Mouse (Mus musculus) embryonic facial prominence, embryonic 12.5 days (tissue): ENCODE data around the gene Slc4a1. TPM values are rescaled to one million over a fixed set of nuclear protein-coding genes. Genes with fewer than 3 reads are reported as not detected.

Experiments used
- ATAC-seq: fragments of 200-750 bp; cut with Nextera tagmentation; 2 replicates; pipeline ENCODE4 v1.8.0; 2017; ENCODE audit not compliant: insufficient number of reproducible peaks, insufficient read depth, low FRiP score, low TSS enrichment
- H3K27ac ChIP-seq: fragments of 300-500 bp; sonication (generic); 2 replicates; pipeline ENCODE4 v1.5.1; 2016; ENCODE audit warnings: mild to moderate bottlenecking
- H3K27me3 ChIP-seq: fragments of 300-500 bp; sonication (generic); 2 replicates; pipeline ENCODE4 v1.6.1; 2016; ENCODE audit warnings: mild to moderate bottlenecking, moderate library complexity
- H3K36me3 ChIP-seq: fragments of 300-500 bp; sonication (generic); 2 replicates; pipeline ENCODE4 v1.6.1; 2016; ENCODE audit warnings: mild to moderate bottlenecking
- H3K4me1 ChIP-seq: fragments of 300-500 bp; sonication (generic); 2 replicates; pipeline ENCODE4 v1.6.1; 2016
- H3K4me2 ChIP-seq: fragments of 300-500 bp; sonication (generic); replicated peaks from 2 replicates; pipeline ENCODE4 v1.6.1; 2016; ENCODE audit warnings: mild to moderate bottlenecking, moderate library complexity
- H3K4me3 ChIP-seq: fragments of 300-500 bp; sonication (generic); 2 replicates; pipeline ENCODE4 v1.5.1; 2016; ENCODE audit warnings: mild to moderate bottlenecking
- H3K9ac ChIP-seq: fragments of 300-500 bp; sonication (generic); 2 replicates; pipeline ENCODE4 v1.6.1; 2016; ENCODE audit warnings: mild to moderate bottlenecking, moderate library complexity
- H3K9me3 ChIP-seq: fragments of 300-500 bp; sonication (generic); 2 replicates; pipeline ENCODE4 v1.6.1; 2016; ENCODE audit warnings: mild to moderate bottlenecking, moderate library complexity
- WGBS: fragments of 180-500 bp; shearing (Covaris S2); methylation state at CpG from one replicate; pipeline ENCODE4 v1.1.7; 2016; 5-methylcytosine and 5-hydroxymethylcytosine counted together
- polyA plus RNA-seq: library from polyadenylated mRNA; unstranded; fragments of >200 nt; fragmentation: Nextera tagmentation; extraction: Ambion mirVana; gene quantifications from 2 replicates; pipeline ENCODE4 v1.2.1, GENCODE M21; 2016

The Slc4a1 gene
- polyA plus RNA-seq, 1 experiment from 2014 or later = 24.5 TPM

DNA sequence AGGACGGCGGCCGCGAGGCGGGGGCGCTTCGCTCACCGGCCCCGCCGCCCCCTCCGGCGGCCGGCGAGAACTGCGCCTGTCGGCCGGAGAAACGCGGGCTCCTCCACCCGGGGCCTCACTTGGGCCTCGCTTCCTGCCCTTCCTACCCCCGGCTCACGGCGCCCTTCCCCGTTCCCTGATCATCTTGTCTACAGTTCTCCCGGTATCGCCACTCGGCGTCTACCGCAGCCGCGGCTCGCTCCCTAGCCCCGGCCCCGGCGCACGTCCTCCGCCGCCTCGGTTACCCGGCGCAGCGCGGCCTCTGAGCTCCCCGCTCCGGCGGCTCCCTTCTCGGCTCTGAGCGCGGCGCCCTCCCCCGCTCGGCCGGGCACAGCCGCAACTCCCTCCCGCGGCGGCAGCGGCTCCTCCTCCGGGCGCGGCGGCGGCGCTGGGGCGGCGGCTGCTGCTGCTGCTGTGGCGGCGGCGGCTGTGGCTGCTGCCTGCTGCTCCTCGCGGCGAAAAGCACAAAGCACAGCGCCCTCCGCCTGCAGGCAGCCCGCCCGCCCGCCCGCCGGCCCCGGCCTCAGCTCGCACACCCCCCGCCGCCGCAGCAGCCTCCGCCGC lies 48.6 kb downstream of the Slc4a1 start:
- Histone ChIP-seq H3K27ac (peak overlapping the region; percentile 100), H3K9me3 (no peaks in the 10 kb centered on the region), H3K9ac (peak overlapping the region; percentile 100), H3K4me1 (peaks cover 21% of the 10 kb centered on the region), H3K4me2 (peak overlapping the region; percentile 89), H3K4me3 (peak overlapping the region; percentile 99), H3K36me3 (peaks cover 26% of the 10 kb centered on the region), H3K27me3 (no peaks in the 10 kb centered on the region)
- ATAC-seq = no peak
- WGBS = under 1% methylated on average over 68 of the region's 87 CpGs

DNA sequence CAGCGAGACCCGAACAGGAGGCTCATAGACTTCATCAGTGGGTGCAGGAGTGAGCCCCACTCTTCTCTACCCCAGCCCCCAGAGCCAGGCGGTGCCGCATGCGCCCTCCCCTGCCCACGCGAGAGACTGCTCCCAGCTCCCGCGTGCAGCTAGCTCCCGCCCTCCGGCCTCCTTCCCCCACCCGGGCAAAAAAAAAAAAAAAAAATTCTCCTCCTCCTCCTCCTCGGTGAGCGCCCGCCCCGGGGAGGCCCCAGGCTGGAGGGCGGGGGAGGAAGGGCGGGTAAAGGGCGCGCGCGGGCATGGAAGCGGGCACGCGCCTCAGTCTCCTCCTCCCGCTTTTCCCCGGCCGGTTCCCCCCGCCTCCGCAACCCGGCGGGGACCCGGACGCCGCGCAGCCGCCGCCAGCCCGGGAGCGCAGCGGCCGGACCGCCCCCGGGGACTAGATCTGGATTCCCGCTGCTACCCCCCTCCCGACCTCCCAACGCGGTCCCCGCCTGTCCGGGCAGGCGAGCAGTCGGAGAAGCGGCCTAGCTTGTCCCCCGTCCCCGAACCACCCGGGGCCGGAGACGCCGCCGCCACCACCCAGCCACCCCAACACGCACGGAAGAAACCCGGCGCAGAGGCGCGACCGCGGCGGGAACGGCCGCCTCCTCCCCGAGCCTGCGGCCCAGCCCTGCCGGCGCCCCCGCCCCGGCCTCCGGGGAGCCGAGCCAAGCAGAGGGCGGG lies 49.3 kb downstream of the Slc4a1 start:
- H3K4me1 ChIP-seq = peaks cover 21% of the 10 kb centered on the region
- no peaks in the 10 kb centered on the region for H3K27me3 ChIP-seq
- peak overlapping the region; percentile 89 for H3K4me2 ChIP-seq
- H3K9me3 ChIP-seq = no peaks in the 10 kb centered on the region
- peaks cover 30% of the 10 kb centered on the region for H3K36me3 ChIP-seq
- ATAC-seq = peak; percentile 54
- H3K4me3 ChIP-seq = peak overlapping the region; percentile 99
- WGBS = under 1% methylated on average over 74 of the region's 80 CpGs
- H3K27ac ChIP-seq = peak overlapping the region; percentile 100
- peak overlapping the region; percentile 100 for H3K9ac ChIP-seq

DNA sequence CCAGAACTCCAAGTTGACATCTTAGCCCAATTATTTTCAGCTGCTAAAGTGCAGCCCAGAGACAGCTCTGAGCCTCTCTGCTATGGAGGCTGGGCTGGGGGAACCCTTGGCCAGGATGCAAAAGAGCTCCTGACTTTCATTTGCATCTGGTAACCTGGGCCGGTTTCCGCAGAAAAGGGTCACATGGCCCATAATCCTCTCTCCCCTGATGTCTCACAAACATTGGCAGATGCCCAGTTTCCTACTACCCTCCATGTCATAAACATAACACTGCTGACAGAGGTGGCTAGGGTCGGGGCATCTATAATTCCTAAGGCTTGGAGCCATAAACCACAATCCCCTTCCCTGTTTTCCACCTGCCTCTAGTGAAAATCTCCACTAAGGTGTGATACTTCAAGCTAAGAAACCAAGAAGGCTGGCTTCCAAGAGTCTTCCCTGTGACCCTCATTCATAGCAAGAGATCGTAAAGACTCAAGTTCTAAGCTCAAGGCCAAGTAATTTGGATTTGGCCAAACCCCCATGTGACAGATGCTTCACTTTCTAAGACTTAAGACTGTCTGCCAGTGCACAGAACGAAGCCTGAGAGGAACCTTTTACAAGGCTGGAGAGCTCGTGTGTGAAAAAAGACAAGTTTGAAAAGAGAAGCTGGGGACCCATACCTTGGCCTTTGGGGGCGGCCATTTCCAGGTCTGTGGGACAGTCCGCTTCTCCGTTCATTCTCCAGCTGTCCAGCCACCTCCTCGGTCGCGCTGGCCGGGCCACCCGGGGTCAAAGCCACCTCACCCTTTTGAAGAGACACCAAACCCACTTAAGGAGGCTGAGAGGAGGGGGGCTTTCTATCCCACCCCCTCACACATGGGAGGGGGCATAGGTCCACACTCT lies 50.1 kb downstream of the Slc4a1 start:
- Histone ChIP-seq H3K27ac (peak overlapping the region; percentile 100), H3K4me3 (peak overlapping the region; percentile 99), H3K27me3 (no peaks in the 10 kb centered on the region), H3K4me2 (peak overlapping the region; percentile 89), H3K9me3 (no peaks in the 10 kb centered on the region), H3K4me1 (peaks cover 24% of the 10 kb centered on the region), H3K36me3 (peaks cover 30% of the 10 kb centered on the region), H3K9ac (peak overlapping the region; percentile 100)
- ATAC-seq = no peak
- WGBS = 13% methylated on average over 14 of the region's 14 CpGs

DNA sequence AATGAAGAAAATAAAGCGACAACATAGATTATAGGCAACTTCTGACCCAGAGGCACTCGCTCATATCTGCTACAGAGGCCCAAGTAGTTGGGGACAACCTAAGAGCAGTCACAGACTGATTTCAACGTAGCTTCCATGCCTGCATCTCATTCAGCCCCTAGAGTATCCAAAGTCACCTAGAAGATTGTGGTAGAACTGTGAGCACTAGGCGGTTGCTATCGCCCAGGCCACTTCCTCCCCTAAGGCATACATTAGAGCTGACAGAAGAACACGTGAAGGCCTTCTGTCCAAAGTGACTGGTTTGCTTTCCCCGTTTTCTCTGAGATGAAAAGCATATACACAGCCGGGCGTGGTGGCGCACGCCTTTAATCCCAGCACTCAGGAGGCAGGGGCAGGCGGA lies 51.7 kb downstream of the Slc4a1 start:
- no peak for ATAC-seq
- H3K36me3 ChIP-seq = peaks cover 42% of the 10 kb centered on the region

DNA sequence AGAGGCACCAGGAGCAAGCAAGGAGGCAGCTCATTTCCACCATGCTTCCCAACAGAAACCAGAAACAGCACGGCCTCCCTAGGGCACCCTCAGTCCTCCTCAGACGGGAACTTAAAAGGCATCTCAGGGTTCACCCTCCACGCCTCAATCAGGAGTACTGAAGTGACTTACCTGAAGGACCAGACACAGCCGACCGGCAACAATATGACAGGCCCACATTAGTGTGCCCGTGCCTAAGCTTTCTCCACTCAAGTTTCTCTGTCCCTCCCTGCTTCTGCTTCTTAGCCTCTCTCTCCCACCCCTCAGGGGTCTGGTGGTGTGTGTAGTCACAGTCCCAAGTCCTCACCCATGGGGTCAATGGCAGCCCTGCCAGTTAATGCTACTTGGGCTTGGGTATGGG lies 53.4 kb downstream of the Slc4a1 start:
- Histone ChIP-seq H3K9ac (no peak overlapping the region), H3K27ac (no peak overlapping the region), H3K4me2 (no peak overlapping the region), H3K27me3 (no peaks in the 10 kb centered on the region), H3K4me1 (peaks cover 39% of the 10 kb centered on the region), H3K36me3 (peaks cover 52% of the 10 kb centered on the region), H3K9me3 (no peaks in the 10 kb centered on the region), H3K4me3 (no peak overlapping the region)
- 82% methylated on average over 6 of the region's 6 CpGs for WGBS
- ATAC-seq = no peak

More for the DNA sequence above, 51.7 kb downstream of the Slc4a1 start:
- Histone ChIP-seq H3K9me3 (no peaks in the 10 kb centered on the region), H3K9ac (no peak overlapping the region), H3K4me2 (no peak overlapping the region), H3K27me3 (no peaks in the 10 kb centered on the region), H3K4me3 (no peak overlapping the region), H3K4me1 (peaks cover 32% of the 10 kb centered on the region), H3K27ac (no peak overlapping the region)
- 88% methylated on average over 12 of the region's 12 CpGs for whole genome bisulfite sequencing

DNA sequence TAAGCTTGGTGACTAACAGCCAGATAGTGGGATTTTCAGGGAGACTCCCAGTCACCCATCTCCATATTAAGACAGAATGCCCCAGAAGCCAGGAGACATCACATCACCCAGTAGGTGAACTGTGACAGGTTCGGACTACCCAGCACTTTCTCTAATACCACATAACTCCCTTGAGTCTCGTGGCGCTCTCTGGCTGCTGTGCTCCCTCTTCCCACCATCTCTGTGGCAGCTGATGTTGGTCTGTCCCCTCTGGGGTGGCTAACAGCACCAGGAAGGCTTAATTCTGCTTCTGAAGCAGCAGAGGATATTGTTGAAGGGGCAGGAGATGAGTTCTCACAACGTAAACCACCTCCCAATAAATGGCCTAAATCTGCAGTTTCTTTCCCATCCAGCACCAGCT lies 54.0 kb downstream of the Slc4a1 start:
- Histone ChIP-seq H3K4me2 (no peak overlapping the region), H3K27ac (no peak overlapping the region), H3K9me3 (no peaks in the 10 kb centered on the region), H3K9ac (no peak overlapping the region), H3K36me3 (peaks cover 59% of the 10 kb centered on the region), H3K4me1 (peaks cover 39% of the 10 kb centered on the region), H3K27me3 (no peaks in the 10 kb centered on the region), H3K4me3 (no peak overlapping the region)
- 78% methylated on average over 4 of the region's 4 CpGs for WGBS
- ATAC-seq = no peak

DNA sequence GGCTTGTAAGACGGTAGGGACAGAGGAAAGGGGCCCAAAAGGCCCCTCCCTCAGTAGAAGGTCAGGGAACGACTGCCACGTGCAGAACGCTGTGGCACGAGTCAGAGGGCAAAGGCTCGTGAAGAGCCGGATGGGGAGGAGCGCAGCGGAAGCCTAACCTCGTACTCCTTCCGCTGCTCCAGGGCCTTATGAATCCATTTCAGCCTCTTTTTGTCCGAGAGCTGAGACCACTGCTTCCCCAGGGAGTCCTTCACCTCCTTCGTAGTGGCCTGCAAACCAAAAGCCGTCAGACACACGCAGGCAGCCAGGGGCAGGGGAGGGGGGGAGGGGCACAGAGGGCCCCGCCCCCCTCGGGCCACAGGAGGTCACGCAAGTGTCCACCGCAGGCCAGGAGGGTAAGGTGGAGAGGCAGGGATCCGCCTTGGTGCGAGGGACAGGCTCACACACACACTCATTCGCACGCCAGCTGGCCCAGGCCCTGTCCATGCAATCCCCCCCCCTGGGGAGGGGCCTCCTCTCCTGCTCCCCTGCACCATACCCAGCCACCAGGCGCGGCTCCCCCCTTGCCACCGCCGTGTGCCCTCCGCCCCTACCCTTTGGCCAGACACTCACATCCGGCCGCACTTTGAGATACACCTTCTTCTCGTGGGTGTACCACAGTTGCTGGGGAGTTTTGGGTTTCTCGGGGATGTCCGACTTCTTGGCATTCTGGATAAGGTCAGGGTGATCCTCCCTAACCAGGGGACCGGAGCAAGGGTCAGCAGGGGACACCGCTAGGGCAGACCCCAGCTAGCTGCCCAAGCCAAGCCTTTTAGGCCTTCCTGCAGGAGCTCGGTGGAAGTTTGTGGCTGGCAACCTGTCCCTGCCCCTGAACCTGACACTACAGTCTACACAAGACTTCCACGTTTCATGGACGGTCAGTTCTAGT lies 55.0 kb downstream of the Slc4a1 start:
- no peak overlapping the region for H3K27ac ChIP-seq
- H3K27me3 ChIP-seq = no peaks in the 10 kb centered on the region
- H3K9ac ChIP-seq = peak overlapping the region; percentile 15; the same call in 1 of the 2 replicates
- H3K4me3 ChIP-seq = no peak overlapping the region
- no peak for ATAC-seq
- WGBS = 36% methylated on average over 38 of the region's 38 CpGs
- peaks cover 68% of the 10 kb centered on the region for H3K36me3 ChIP-seq
- H3K9me3 ChIP-seq = no peaks in the 10 kb centered on the region
- H3K4me1 ChIP-seq = peaks cover 35% of the 10 kb centered on the region
- 0 out of 2 replicates have a peak overlapping the region, but pooled peaks have one; percentile 10 for H3K4me2 ChIP-seq

DNA sequence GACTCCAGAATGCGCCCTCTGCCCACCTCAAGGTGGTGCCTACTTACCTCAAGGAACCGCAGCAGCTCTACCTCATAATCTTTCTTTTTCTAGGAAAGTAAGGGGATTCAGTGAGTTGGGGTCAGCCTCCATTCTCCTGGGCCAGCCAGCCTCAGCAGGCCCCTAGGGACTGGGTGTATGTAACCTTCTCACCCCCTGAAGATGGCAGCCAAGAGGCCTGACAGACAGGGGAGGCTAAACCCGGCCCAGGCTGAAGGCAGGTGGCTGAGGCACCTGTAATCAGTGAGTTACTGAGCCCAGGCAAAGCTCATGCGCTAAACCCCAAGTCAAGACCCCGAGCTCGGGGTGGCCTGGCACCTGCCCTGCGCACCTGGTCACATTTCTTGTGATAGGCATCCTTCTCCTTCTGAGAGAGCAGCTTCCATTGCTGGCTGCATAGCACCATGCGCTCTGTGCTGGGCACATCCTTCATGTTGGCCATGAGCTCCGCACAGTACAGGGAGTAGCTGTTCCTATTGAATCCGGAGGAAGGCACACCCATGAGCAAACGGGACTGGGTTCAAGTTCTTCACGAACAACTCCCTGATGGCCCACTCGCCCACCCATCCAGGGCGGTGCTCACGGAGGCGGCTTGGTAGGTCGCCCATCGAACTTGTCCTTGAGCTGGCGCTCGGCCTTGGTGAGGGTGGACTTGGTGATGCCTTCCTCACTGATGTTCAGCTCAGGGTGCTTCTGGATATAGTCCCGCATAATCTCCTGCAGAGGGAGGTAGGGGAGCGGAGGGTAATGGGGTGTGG lies 56.0 kb downstream of the Slc4a1 start:
- no peak for ATAC-seq
- no peak overlapping the region for H3K27ac ChIP-seq
- 85% methylated on average over 22 of the region's 22 CpGs for WGBS
- H3K36me3 ChIP-seq = peaks cover 72% of the 10 kb centered on the region
- peak overlapping the region; percentile 37; the same call in 1 of the 2 replicates for H3K4me3 ChIP-seq
- no peaks in the 10 kb centered on the region for H3K9me3 ChIP-seq
- H3K4me1 ChIP-seq = peaks cover 27% of the 10 kb centered on the region
- peak overlapping the region; percentile 16; the same call in 1 of the 2 replicates for H3K9ac ChIP-seq
- peak overlapping the region; percentile 62 for H3K4me2 ChIP-seq
- H3K27me3 ChIP-seq = no peaks in the 10 kb centered on the region

DNA sequence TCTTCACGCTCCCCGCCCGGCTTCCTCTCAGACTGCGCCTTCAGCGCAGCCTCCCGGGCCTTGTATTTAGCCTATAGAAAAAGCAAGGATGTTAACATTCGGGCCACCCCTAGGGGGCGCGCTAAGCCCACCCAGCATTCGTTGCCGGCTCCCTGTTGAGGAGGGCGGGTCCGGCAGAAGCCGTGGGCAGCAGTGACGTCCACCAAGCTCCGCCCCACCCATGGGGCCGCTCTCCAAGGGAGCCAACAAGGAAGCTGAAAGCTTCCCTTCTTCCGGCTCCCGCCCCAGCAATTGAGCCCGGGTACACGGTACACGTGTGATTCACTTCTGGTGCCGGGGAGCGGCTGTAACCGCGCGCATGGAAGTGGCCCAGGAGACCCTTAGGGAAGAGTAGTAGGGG lies 57.0 kb downstream of the Slc4a1 start:
- ATAC-seq = peak; percentile 86
- Histone ChIP-seq H3K27ac (peak overlapping the region; percentile 73), H3K4me3 (peak overlapping the region; percentile 37), H3K9ac (peak overlapping the region; percentile 13; the same call in 1 of the 2 replicates), H3K4me1 (peaks cover 27% of the 10 kb centered on the region), H3K36me3 (peaks cover 64% of the 10 kb centered on the region), H3K4me2 (peak overlapping the region; percentile 62), H3K9me3 (no peaks in the 10 kb centered on the region), H3K27me3 (no peaks in the 10 kb centered on the region)
- under 1% methylated on average over 27 of the region's 27 CpGs for WGBS

DNA sequence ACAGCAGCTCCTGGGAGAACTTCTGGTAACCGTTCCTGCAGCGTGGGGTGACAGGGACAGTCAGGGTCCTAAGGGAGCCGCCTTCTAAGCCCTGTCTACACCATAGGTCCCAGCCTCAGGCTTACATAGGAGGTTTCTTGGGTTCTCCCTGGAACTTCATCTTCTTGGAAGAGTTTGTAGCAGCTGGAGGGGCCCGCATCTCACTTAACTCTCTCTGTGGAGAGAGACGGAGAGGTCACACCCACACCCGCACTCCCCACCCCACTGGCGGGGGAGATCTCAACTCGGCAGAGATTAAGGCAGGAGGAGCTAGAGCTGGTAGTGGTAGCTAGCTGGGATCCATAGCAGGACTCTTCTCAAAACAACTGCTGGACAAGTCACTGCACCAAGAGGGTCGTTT lies 57.9 kb downstream of the Slc4a1 start:
- Histone ChIP-seq H3K9me3 (no peaks in the 10 kb centered on the region), H3K27me3 (no peaks in the 10 kb centered on the region), H3K4me3 (no peak overlapping the region), H3K27ac (no peak overlapping the region), H3K4me1 (peaks cover 27% of the 10 kb centered on the region), H3K9ac (no peak overlapping the region), H3K4me2 (no peak overlapping the region), H3K36me3 (peaks cover 55% of the 10 kb centered on the region)
- ATAC-seq = no peak
- 82% methylated on average over 9 of the region's 9 CpGs for WGBS
